Mouse (Mus musculus) layer of hippocampus, adult 8-10 months (tissue): ENCODE measurements around the gene Vac14. TPM values are rescaled to one million over a fixed set of nuclear protein-coding genes. Genes with fewer than 3 reads are reported as not detected.

Experiments used
- DNase-seq, 2 experiments: peaks; one replicate each; pipeline ENCODE4 v3.0.0; 2022; ENCODE audit warnings: low spot score in 2 of 2
- total RNA-seq, 4 experiments: library from RNA; stranded (reverse); gene quantifications; 2 replicates each; pipeline ENCODE4 v1.2.4; 2022

Gene Vac14
- total RNA-seq, 4 experiments from 2014 or later: 26.8 to 28.2 (median 27.0) TPM

DNA sequence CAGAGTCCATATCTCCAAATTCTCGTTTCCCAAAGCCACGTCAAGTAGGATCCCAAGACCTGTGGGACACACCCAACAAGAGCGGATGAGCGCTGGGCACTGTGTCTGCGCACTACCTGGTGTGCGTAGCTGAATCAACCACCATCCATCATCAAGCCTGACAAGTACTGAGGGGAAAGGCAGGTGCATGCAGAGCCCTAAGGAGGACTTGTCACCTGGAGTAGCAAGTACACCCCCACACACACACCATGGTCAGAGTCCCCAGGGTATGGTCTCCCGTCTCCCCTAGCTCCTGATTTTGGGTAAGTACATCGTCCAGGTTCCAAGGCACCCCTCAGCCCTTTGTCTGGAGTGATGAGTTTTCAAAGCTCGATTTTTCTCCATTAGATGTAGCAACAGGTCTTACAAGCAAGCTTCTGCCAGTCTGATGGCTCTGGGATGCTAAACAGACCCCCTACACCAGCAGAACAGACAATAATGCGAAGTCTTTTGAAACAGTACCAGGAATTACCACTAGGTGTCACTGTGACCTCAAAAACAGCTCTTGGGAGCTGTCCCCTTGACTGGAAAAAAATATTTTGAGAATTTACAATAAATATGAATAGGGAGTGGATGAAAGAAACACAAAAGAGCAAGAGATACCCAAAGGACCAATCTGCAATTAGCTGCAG, 131.2 kb downstream of the Vac14 start:
- no peak for DNase-seq

DNA sequence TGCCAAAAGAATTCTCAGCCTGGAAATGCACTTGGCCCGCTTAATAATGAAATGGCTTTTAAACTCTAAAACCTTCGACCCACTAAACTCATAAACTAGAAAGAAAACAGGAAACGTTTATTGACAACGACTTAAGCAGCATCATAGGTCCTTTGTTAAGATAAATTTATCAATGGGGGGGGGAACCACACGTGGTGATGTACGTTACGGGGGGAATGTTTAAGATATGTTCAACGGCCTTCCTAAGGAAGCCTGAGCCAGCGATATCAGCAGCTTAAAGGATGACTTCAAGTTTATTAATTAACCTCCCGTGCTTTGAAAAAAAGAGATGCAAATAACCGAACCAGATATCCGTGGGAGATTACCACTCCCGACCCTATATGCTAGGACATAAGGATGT, 131.9 kb downstream of the Vac14 start:
- DNase-seq: no peak

DNA sequence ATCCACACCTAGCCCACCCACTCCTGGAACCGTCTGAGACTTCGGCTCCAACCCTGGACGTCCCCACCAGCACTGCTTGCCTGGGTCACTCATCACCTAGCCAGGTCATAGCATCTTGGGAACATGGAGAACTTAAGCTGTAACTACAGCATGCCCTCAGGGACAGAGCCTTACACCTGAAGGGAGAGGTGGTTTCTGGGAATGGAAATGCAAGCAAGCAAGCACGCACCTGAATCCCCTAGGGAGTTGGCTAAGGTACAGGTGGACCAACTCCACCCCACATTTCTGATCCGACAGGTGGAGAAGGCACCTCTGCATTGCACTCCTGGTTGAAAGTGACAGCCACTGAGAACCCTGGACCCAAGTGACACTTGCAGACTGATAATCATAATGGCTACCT, 133.1 kb downstream of the Vac14 start:
- DNase-seq: no peak

DNA sequence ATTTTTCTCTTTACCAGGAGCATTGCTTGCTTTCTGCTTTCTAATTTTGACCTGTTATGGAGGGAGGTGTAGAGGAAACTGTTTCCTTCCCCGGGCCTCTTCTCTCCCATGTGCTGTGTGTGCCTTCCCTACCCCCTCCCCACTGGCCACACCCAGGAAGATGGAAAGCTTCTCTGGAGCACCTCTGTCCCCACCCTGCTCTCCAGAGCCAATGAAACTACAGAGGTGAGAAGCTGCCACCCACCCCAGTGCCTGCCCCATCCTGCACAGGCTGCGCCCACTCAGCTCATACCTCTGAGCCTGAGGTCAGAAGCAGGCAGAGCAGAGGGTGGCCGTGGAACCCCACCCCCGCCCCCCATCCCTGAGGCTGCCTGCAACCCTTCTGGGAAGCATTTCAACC, 136.3 kb downstream of the Vac14 start:
- no peak for DNase-seq

DNA sequence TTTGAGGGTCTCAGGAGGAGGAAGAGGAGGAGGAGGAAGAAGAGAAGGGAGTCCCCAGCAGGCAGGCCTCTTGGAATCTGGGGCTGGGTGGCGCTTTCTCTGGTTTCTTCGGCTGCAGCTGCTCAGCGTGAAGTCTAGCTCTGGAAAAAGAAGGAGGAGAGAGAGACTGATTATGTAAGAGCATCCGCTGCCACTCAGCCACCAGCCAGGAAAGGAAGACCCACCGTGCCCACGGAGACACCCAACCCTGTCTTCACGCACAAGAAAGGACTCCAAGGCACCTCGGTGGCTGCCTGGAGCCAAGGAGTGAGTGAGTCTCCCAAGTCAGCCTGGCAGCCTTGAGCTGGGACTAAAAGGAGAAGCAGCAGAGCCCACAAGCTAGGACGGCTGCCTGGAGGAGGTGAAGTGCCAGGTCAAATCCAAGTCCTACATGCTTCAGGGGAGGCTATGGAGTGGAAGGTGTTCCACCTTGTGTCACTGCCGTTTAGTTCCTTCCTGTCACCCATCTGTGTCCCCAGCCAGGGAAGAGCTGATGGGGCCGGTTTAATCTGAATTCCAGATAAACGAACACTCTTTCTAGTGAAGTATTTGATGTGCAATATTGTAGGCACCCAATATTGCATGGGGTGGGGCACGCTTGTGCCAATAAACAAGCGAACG, 137.3 kb downstream of the Vac14 start:
- peak in 1 of 2 experiments; percentile 63 for DNase-seq

DNA sequence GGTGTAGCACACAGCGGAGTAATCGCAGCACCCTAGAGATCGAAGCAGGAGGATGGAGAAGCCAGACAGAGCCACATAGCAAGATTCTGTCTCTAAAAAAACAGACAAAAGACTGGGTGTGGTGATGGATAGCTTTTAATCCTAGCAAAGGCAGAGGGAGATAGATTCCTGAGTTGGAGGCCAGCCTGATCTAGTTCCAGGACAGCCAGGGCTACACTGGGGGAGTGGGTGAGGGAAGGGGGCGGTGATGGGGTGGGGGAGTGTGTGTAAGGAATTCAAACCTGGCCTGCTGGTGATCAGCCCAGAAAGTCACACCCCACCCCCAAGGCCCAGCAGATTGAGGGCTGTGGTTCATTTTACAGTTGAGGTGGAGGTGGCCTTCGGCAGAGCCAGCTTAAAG, 137.8 kb downstream of the Vac14 start:
- DNase-seq: no peak

DNA sequence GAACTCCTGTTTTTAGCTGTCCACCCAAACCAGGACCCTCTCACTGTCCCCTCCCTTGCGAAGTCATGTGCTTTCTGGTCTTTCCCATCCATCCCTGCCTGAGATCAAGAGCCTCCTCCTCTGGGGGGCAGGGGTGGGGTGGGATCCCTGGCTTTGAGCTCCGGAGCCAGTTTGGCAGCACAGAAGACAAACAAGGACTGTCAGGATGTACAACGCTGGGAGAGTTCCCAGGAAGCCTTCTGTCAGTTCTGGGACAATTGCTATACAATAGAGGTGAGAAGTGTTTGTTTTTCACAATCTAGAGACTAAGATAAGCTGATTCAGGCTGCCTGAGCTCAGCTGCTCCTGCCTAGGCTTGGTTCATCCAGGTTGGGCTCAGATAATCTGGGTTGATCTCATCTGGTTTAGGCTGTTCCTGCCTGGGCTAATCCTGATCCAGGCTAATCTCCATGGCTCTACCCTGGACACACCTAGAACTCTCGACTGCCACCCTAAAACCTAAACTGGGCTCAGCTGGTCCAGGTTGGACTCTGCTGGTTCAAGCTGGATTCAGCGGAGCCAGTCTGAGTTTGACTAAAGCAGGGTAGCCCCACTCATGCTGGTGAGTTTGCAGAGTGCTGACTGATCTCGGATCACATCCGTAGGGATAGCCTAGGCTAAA, 142.0 kb downstream of the Vac14 start:
- no peak for DNase-seq

DNA sequence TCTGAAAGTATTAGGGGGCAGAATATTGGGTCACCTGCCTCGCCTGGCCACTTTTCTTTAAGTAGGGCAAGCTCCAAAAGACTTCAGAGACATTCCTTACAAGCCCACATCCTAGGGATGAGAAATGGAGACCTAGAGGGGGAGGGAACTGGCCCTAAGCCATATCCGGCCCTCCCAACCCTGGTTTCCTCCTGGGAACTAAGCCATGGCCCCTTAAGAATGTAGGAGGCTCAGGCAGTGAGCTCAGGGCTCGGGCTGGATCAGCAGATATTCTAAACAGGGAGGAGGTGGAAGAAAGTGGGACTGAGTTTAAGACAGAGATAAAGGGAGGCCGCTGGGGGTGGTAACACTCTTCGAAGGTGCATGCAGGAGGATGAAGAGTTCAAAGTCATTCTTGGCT, 142.8 kb downstream of the Vac14 start:
- DNase-seq: no peak

DNA sequence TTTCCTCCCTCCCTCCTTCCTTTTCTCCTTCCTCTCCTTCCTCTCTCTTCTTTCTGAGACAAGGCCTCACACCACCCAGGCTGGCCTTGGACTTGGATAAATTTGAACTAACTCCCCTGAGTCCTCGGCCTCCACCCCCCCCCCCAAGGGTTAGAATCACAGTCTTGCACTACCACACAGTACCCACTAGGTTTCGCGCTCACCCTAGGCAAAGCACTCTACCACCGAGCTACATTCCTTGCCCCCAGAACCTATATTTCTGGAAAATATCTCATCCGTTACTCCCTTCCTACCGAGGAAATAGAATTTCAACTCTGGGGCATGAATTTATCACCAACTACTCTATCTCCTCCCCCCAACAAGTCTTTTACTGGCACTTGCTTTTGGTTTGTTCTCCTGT, 143.6 kb downstream of the Vac14 start:
- no peak for DNase-seq

DNA sequence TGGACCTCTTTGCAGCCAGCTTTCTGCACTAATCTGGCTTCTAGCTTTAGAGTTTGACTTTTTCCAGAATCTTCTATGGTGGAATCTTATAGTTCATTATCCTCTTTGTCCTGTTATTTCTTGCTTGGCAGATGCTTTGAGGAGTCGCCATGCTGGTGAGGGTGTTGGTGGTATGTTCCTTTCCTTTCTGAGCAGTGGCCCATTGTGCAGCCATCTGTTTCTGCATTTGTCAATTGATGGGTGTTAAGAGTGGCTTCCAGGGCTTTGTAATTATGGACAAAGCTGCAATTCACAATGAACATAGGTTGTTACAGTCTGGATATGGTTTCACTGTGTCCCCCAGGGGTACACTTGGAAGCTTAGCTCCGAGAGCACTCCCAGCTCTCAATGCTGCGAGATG, 146.3 kb downstream of the Vac14 start:
- DNase-seq: no peak

DNA sequence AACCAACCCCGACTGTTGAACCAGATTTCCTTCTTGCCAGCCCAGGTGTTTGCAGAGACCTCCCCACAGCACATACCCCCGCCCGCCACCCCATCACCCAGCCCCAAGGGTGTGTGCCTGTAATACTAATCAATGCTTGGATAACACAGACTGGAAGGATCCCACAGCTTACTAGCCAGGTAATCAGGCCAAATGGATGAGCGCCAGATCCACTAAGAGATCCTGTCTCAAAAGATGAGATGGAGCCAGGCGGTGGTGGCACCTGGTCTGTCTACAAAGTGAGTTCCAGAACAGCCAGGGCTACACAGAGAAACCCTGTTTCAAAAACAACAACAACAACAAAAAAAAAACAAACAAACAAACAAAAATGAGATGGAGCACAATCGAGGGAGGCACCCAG, 148.9 kb downstream of the Vac14 start:
- no peak for DNase-seq

Other genes with a start within 250 kb of the Vac14 start
- gene Mtss1l, start 102.9 kb downstream of the Vac14 start, total RNA-seq: 100 to 1,000 TPM; 209 to 246 (median 223) TPM
- 10 to 100 TPM; 57.8 to 86.8 (median 69.6) TPM for gene Il34, start 187.3 kb downstream of the Vac14 start, total RNA-seq
- gene Cog4, start 228.0 kb downstream of the Vac14 start, total RNA-seq: 10 to 100 TPM; 50.8 to 64.2 (median 62.8) TPM
- 10 to 100 TPM; 64.5 to 78.9 (median 76.6) TPM for gene Sf3b3, start 228.2 kb downstream of the Vac14 start, total RNA-seq